Mouse (Mus musculus) common myeloid progenitor, adult 5-6 weeks (primary cell): ENCODE data around the gene Kat6b. TPM values are rescaled to one million over a fixed set of nuclear protein-coding genes. Genes with fewer than 3 reads are reported as not detected.

Source experiments
- ATAC-seq: replicated peaks from 2 replicates; pipeline ENCODE4 v1.8.0; 2016; ENCODE audit warnings: low read depth, mild to moderate bottlenecking, moderate TSS enrichment, inconsistent platforms; ENCODE audit not compliant: poor library complexity, severe bottlenecking
- total RNA-seq: library from RNA; stranded (forward); fragments of 200-1000, 187-1606 nt; gene quantifications from 2 replicates; pipeline ENCODE4 v1.2.3, GENCODE M21; 2017

Gene Kat6b
- total RNA-seq, 1 experiment from 2014 or later: 17.4 TPM

GRCm38 (mm10) chr14:21551655-21552054 is 70.4 kb downstream of the Kat6b start:
- no peak for ATAC-seq

- no peak for ATAC-seq
These were observed 71.7 kb downstream of the Kat6b start for GRCm38 (mm10) chr14:21552958-21553357.

GRCm38 (mm10) chr14:21554046-21554445 is 72.8 kb downstream of the Kat6b start:
- ATAC-seq: no peak

DNA sequence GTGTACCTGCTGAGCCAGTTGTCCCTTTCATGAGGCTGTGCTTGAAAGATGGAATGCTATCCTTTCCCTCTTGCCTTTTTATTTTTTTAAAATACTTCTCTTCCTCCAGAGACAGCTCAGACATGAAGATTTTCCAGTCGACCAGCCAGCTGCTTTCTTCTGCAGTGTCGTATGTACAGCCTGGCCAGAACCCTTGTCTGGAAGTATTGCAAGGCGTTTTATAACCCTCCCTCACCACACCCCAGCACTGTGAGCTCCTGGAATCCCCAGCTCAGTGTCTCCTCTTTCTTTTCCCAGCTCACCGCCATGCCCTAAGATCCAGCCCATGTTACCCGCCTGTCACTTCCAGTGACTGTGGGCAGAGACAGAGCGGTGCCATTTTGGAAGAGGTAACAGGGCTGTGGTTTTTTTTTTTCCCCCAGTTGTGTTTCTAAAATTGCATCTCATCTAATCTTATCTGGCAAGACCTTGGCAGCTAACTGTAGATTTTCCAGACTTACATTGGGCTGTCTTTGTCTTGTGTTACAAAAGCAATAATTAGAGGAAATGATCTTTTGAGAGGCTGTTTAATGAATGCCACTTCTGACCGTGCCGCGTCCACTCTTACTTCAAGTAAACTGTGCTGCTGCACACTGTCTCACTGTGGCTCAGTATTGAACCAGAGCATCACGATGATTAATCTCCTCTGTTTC is 77.4 kb downstream of the Kat6b start:
- peak; percentile 17 for ATAC-seq

DNA sequence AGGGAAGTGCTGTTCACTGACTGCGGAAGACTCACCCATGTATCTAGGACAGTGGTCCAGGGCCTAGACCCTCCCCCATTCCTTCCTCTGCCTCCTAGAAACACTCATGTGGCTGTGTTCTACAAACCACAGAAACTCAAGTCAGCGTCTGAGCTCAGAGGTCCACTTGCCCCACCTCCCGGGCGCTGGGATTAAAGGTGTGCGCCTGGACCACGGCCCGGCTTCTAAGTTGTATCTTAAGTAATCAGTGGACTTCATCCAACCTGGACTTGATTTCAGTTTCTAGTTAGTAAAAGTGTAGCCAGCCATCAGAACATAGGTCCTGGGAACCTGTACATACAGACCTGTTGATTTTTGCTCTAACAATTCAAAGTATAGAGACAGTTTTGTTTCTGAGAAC is 78.2 kb downstream of the Kat6b start:
- no peak for ATAC-seq

- ATAC-seq: no peak
These were observed 79.4 kb downstream of the Kat6b start for GRCm38 (mm10) chr14:21560481-21561209.

GRCm38 (mm10) chr14:21561396-21562065 is 80.3 kb downstream of the Kat6b start:
- no peak for ATAC-seq

GRCm38 (mm10) chr14:21563584-21564118 is 82.4 kb downstream of the Kat6b start:
- no peak for ATAC-seq

- ATAC-seq: no peak
These were observed 84.5 kb downstream of the Kat6b start for GRCm38 (mm10) chr14:21565541-21566353.

- no peak for ATAC-seq
These were observed 86.2 kb downstream of the Kat6b start for GRCm38 (mm10) chr14:21567293-21567984.

- ATAC-seq: no peak
These were observed 87.6 kb downstream of the Kat6b start for GRCm38 (mm10) chr14:21568821-21569220.

- peak; percentile 64 for ATAC-seq
These were observed 93.6 kb downstream of the Kat6b start for GRCm38 (mm10) chr14:21574686-21575309.

DNA sequence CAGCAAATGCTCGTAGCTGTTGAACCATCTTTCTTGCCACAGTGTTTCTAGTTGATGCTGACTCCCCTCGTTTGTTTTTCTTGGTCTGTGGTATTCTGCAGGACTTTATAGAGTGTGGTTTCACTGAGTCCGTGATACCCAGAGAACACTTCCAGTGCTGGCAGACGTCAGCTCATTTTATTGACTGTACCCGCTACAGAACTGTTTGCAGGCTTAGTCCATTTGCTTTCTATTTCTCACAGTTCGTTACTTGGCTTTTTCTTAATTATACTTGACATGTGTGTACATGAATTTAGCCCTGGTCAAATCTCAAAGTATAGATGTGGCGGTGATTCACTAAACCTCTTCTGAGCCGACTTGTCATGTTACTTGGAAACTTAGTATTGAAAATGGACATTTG is 95.6 kb downstream of the Kat6b start:
- ATAC-seq: no peak

DNA sequence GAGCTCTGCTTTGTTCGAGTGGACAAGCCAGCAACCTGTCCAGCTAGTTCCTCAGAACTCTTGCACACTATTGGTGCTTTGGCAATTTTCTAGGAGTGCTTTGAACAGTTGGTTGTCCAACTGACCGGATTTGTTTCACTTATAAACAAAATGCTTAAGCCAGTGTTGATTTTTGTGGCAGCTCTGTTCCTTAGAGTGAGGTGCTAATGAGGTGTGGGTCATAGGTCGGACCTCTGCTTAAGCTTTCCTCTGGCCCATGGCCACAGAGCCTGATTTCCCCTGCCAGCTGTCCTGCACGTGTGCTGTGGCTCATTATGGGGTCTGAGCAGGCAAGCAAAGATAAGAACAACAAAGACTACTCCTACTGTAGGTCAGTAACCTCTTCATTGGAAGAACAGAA is 100.0 kb downstream of the Kat6b start:
- no peak for ATAC-seq

DNA sequence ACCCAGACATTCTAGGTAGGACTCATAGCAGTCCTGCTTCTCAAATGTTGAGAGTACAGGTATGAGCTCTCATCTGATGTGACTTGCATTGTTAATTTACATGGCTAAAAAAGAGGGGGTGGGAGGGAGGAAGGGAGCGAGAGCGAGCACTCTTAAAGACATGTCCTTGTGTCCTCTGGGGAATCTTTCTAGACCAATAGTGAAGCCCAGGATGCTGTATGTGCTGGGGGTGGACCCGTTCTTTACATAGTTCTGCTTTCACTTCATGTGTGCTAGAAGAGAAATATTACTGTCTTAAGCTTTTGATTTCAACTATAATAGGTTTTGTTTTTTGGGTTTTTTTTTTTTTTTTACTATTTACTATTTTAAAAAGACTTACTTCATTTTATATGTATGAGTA is 101.1 kb downstream of the Kat6b start:
- ATAC-seq: no peak

DNA sequence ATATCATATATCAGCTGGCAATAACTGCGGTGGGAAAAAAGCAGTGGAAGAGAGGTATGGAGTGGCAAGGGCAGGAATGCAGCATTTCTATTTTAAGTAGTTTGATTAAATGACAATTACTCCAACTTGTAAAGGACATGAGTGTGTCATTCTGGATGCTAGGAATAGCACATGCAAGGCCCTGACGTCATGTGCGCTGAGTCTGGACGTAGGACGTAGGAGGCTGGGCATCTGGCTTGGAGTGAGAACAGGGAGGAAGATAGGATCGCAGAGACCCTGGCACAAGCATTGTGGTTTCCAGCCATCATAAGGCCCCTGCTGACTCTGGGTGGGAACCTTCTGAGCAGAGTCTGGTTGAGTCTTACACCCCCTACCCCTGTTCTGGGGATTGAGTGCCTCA is 101.8 kb downstream of the Kat6b start:
- ATAC-seq: no peak

DNA sequence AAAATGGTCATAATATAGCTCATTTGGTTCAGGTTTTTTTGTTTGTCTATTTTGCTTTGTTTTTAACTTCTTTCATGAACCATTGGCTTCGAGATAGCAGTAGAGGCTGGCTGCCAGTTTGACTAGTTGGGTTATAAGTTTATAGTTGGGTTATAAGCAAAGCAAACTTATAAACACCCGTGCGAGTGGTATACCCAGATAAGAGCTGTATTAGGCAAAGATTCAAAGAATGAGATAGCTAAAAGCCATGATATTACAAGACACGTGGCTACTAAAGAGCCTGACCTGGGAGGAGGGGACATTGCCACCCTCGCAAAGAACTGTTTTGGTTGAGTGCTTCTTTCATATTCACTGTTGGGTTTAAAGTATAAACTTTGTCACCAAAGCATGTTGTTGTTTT is 102.6 kb downstream of the Kat6b start:
- no peak for ATAC-seq

DNA sequence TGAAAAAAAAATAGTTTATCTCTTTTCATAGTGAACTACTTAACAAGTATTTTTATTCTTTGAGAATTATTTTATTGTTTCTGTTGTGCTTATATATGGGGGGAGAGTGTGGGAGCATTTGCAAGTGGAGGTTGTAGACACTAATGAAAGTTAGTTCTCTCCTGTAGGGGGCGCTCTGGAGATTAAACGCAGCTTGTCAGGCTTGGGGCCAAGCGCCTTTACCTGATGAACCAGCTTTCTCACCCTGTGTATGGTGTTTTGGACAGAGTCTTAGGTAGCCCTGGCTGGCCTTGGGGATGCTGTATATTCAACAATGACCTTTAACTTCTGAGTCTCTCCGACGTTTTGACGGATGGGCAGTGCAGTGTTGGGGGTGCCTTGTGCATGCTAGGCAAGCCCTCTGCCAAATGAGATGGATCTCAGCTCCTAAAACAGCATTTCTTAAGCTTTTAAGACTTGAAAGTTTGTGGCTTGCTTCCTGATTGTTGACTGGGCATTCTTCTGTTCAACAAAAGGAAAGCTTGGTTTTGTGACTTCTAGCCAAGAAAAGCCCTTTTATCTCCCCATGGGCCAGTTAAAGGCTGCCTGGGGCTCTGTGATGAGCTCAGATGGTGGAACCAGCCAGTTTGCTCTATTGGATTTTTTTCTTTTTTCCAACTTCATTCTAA is 103.4 kb downstream of the Kat6b start:
- peak; percentile 30; the same call in 1 of the 2 replicates for ATAC-seq
